Mouse (Mus musculus) heart, embryonic 16.5 days (tissue): ENCODE results near the gene Spata1. TPM values are rescaled to one million over a fixed set of nuclear protein-coding genes. Genes with fewer than 3 reads are reported as not detected.
A peak's percentile ranks its signal among the peaks of the same experiment; 100 is the strongest.

Experiments used
- ATAC-seq: fragments of 200-750 bp; cut with Nextera tagmentation; replicated peaks from 2 replicates; pipeline ENCODE4 v1.8.0; 2017; ENCODE audit warnings: moderate number of reproducible peaks; ENCODE audit not compliant: insufficient read depth, low FRiP score; ENCODE audit errors: extremely low read depth
- H3K27ac ChIP-seq: fragments of 300-500 bp; sonication (generic); 2 replicates; pipeline ENCODE4 v1.5.1; 2014; ENCODE audit warnings: mild to moderate bottlenecking, low read length, control low read depth, moderate library complexity
- H3K27me3 ChIP-seq: fragments of 300-500 bp; sonication (generic); 2 replicates; pipeline ENCODE4 v1.6.1; 2014; ENCODE audit warnings: low read length, mixed read lengths; ENCODE audit not compliant: control insufficient read depth, insufficient read depth
- H3K36me3 ChIP-seq: fragments of 300-500 bp; sonication (generic); 2 replicates; pipeline ENCODE4 v1.6.1; 2014; ENCODE audit not compliant: control insufficient read depth, insufficient read depth
- H3K4me1 ChIP-seq: fragments of 300-500 bp; sonication (generic); 2 replicates; pipeline ENCODE4 v1.6.1; 2014; ENCODE audit warnings: low read length, mixed read lengths; ENCODE audit not compliant: control insufficient read depth, insufficient read depth
- H3K4me2 ChIP-seq: fragments of 300-500 bp; sonication (generic); 2 replicates; pipeline ENCODE4 v1.6.1; 2014; ENCODE audit warnings: low read depth, mild to moderate bottlenecking, control low read depth, low read length
- H3K4me3 ChIP-seq: fragments of 300-500 bp; sonication (generic); 2 replicates; pipeline ENCODE4 v1.5.1; 2014; ENCODE audit warnings: mild to moderate bottlenecking, control low read depth, low read length
- H3K9ac ChIP-seq: fragments of 300-500 bp; sonication (generic); 2 replicates; pipeline ENCODE4 v1.6.1; 2014; ENCODE audit warnings: low read length, control low read depth
- H3K9me3 ChIP-seq: fragments of 300-500 bp; sonication (generic); replicated peaks from 2 replicates; pipeline ENCODE4 v1.6.1; 2016; ENCODE audit warnings: low read length; ENCODE audit not compliant: control insufficient read depth
- WGBS: fragments of 180-500 bp; shearing (Covaris S2); extraction: QIAGEN DNeasy Blood & Tissue Kit; methylation state at CpG from one replicate; pipeline ENCODE4 v1.1.7; 2014; 5-methylcytosine and 5-hydroxymethylcytosine counted together
- polyA plus RNA-seq: library from polyadenylated mRNA; unstranded; fragments of >200 nt; fragmentation: Nextera tagmentation; extraction: Ambion mirVana; gene quantifications from 2 replicates; pipeline ENCODE4 v1.2.1, GENCODE M21; 2015

Gene Spata1
- polyA plus RNA-seq, 1 experiment from 2014 or later: 5.2 TPM

DNA sequence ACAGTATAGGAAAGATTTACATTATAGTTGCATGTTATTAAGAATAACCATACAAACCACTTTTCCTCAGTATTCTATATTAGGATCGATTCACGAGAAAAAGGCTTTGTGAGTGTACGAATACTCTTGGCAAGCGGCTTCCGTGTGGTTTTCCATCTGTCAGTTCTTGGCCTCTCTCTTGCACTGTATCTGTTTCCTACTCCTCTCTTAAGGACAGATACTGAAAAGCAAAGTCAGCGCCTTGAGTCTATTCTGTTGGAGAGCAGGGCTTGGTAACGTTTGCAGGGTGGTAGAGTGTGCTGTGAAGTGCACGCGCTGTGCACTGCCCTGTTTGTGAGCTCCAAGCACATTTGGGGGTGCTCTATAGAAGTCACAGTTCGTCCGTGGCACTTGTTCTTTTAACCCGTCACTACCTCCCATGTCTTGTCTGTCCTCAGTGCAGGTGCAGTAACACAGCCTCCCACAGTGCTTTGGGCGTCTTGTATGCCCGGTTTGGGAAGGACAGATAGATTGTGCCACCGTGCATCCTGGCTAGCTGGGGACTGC, 79.5 kb downstream of the Spata1 start:
- WGBS: 84% methylated on average over 15 of the region's 15 CpGs
- no peak for ATAC-seq
- no peak overlapping the region for H3K4me3 ChIP-seq
- H3K27ac ChIP-seq: no peak overlapping the region
- no peak overlapping the region for H3K9ac ChIP-seq
- no peaks in the 10 kb centered on the region for H3K9me3 ChIP-seq
- H3K4me1 ChIP-seq: peaks cover 6% of the 10 kb centered on the region; the same call in 1 of the 2 replicates
- peaks cover 6% of the 10 kb centered on the region; the same call in 1 of the 2 replicates for H3K36me3 ChIP-seq
- H3K27me3 ChIP-seq: no peaks in the 10 kb centered on the region
- H3K4me2 ChIP-seq: no peak overlapping the region

GRCm38 (mm10) chr3:146419534-146419933, 80.0 kb downstream of the Spata1 start:
- Histone ChIP-seq H3K36me3 (peaks cover 6% of the 10 kb centered on the region; the same call in 1 of the 2 replicates), H3K27ac (0 out of 2 replicates have a peak overlapping the region, but pooled peaks have one; percentile 19), H3K9me3 (no peaks in the 10 kb centered on the region), H3K4me1 (peaks cover 6% of the 10 kb centered on the region; the same call in 1 of the 2 replicates), H3K9ac (no peak overlapping the region), H3K4me2 (no peak overlapping the region), H3K4me3 (no peak overlapping the region), H3K27me3 (no peaks in the 10 kb centered on the region)
- WGBS: 76% methylated on average over 9 of the region's 9 CpGs
- ATAC-seq: no peak

- Histone ChIP-seq H3K27me3 (no peaks in the 10 kb centered on the region), H3K9ac (no peak overlapping the region), H3K27ac (0 out of 2 replicates have a peak overlapping the region, but pooled peaks have one; percentile 19), H3K4me2 (no peak overlapping the region), H3K4me1 (peaks cover 6% of the 10 kb centered on the region; the same call in 1 of the 2 replicates), H3K36me3 (peaks cover 6% of the 10 kb centered on the region; the same call in 1 of the 2 replicates), H3K4me3 (no peak overlapping the region), H3K9me3 (no peaks in the 10 kb centered on the region)
- ATAC-seq: peak; percentile 25; the same call in 1 of the 2 replicates
- 65% methylated on average over 7 of the region's 7 CpGs for WGBS
Observed at GRCm38 (mm10) chr3:146418901-146419300, 80.7 kb downstream of the Spata1 start.

GRCm38 (mm10) chr3:146417873-146418272, 81.7 kb downstream of the Spata1 start:
- no peak for ATAC-seq
- peaks cover 6% of the 10 kb centered on the region; the same call in 1 of the 2 replicates for H3K4me1 ChIP-seq
- H3K4me3 ChIP-seq: no peak overlapping the region
- no peak overlapping the region for H3K4me2 ChIP-seq
- H3K9ac ChIP-seq: no peak overlapping the region
- no peak overlapping the region for H3K27ac ChIP-seq
- H3K36me3 ChIP-seq: 0 out of 2 replicates have a peak, but pooled peaks cover 3% of the 10 kb centered on the region
- no peaks in the 10 kb centered on the region for H3K27me3 ChIP-seq
- WGBS: 93% methylated on average over 8 of the region's 8 CpGs
- no peaks in the 10 kb centered on the region for H3K9me3 ChIP-seq

- ATAC-seq: no peak
- Histone ChIP-seq H3K27me3 (no peaks in the 10 kb centered on the region), H3K4me3 (no peak overlapping the region), H3K4me2 (no peak overlapping the region), H3K4me1 (peaks cover 11% of the 10 kb centered on the region), H3K9ac (no peak overlapping the region), H3K27ac (no peak overlapping the region), H3K36me3 (0 out of 2 replicates have a peak, but pooled peaks cover 3% of the 10 kb centered on the region), H3K9me3 (no peaks in the 10 kb centered on the region)
- 84% methylated on average over 12 of the region's 12 CpGs for WGBS
Observed at GRCm38 (mm10) chr3:146414555-146414954, 85.0 kb downstream of the Spata1 start.

DNA sequence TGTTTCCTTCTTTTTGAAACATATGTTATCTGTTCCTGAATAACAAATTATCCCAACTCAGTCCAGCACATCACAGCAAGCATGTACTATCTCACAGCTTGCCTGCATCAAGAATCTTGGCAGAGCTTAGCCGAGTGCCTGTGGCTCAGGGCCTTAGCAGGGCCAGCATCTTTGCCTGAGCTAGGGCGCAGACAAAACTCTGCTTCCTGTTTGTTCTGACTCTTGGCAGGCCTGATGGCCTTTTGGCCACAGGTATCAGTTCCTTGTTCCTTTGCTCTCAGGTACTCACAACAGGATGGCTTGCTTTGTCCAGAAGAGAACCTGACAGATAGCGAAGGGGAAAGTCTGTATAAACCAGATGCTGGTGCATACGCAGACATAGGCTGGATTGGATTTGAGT, 85.6 kb downstream of the Spata1 start:
- H3K9ac ChIP-seq: no peak overlapping the region
- H3K9me3 ChIP-seq: no peaks in the 10 kb centered on the region
- H3K4me2 ChIP-seq: no peak overlapping the region
- H3K4me3 ChIP-seq: no peak overlapping the region
- H3K27me3 ChIP-seq: no peaks in the 10 kb centered on the region
- no peaks in the 10 kb centered on the region for H3K36me3 ChIP-seq
- H3K27ac ChIP-seq: no peak overlapping the region
- no peak for ATAC-seq
- H3K4me1 ChIP-seq: peaks cover 11% of the 10 kb centered on the region
- 70% methylated on average over 4 of the region's 4 CpGs for WGBS

GRCm38 (mm10) chr3:146413016-146413415, 86.5 kb downstream of the Spata1 start:
- Histone ChIP-seq H3K27ac (no peak overlapping the region), H3K4me2 (no peak overlapping the region), H3K9ac (no peak overlapping the region), H3K9me3 (no peaks in the 10 kb centered on the region), H3K4me1 (peaks cover 11% of the 10 kb centered on the region), H3K27me3 (no peaks in the 10 kb centered on the region), H3K36me3 (no peaks in the 10 kb centered on the region), H3K4me3 (no peak overlapping the region)
- ATAC-seq: no peak
- 78% methylated on average over 13 of the region's 13 CpGs for WGBS

DNA sequence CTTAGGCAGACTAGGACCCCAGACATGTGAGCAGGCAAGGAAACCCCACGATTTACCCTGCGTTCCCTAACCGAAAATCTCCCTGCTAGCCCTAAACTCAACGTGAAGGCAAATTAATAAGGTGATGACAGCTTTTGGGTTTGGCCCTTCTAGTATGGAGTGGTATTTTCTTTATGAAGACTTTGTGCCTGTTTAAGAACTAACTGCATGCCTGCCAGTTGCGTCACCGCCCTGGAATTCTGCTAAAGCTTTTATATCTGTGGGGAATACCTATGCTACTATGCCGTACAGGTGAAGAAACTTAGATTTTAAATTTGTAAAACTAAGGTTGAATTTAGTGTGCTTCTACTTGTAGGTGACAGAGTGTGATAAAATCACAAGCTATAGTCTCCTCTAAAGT, 87.1 kb downstream of the Spata1 start:
- Histone ChIP-seq H3K4me2 (no peak overlapping the region), H3K4me3 (no peak overlapping the region), H3K4me1 (peaks cover 11% of the 10 kb centered on the region), H3K36me3 (no peaks in the 10 kb centered on the region), H3K27ac (no peak overlapping the region), H3K27me3 (no peaks in the 10 kb centered on the region), H3K9me3 (no peaks in the 10 kb centered on the region), H3K9ac (no peak overlapping the region)
- 70% methylated on average over 7 of the region's 7 CpGs for whole genome bisulfite sequencing
- no peak for ATAC-seq

GRCm38 (mm10) chr3:146412008-146412407, 87.5 kb downstream of the Spata1 start:
- peaks cover 11% of the 10 kb centered on the region for H3K4me1 ChIP-seq
- ATAC-seq: no peak
- no peak overlapping the region for H3K4me2 ChIP-seq
- no peak overlapping the region for H3K9ac ChIP-seq
- H3K4me3 ChIP-seq: no peak overlapping the region
- no peaks in the 10 kb centered on the region for H3K27me3 ChIP-seq
- H3K36me3 ChIP-seq: no peaks in the 10 kb centered on the region
- H3K9me3 ChIP-seq: no peaks in the 10 kb centered on the region
- WGBS: 80% methylated on average over 2 of the region's 2 CpGs
- no peak overlapping the region for H3K27ac ChIP-seq
